Mouse (Mus musculus): ENCODE measurements around the gene Astn2. TPM values are rescaled to one million over a fixed set of nuclear protein-coding genes. Genes with fewer than 3 reads are reported as not detected.

Gene Astn2
- polyA plus RNA-seq, 1 experiment from 2014 or later: 0.52 TPM

GRCm38 (mm10) chr4:66158714-66159113 lies 245.7 kb downstream of the Astn2 start:
- no peak for ATAC-seq (replicated peaks; ENCODE audit: insufficient number of reproducible peaks, insufficient read depth, low FRiP score, low read depth)
- H3K9ac ChIP-seq: no peak overlapping the region
- H3K4me1 ChIP-seq (replicated peaks): no peaks in the 10 kb centered on the region
- H3K4me2 ChIP-seq: no peak overlapping the region
- WGBS: 76% methylated on average over 3 of the region's 3 CpGs
- no peaks in the 10 kb centered on the region for H3K27me3 ChIP-seq
- H3K4me3 ChIP-seq: no peak overlapping the region
- no peak overlapping the region for H3K27ac ChIP-seq
- no peaks in the 10 kb centered on the region for H3K9me3 ChIP-seq (replicated peaks)
- H3K36me3 ChIP-seq: no peaks in the 10 kb centered on the region

GRCm38 (mm10) chr4:66157439-66158113 lies 246.8 kb downstream of the Astn2 start:
- H3K9ac ChIP-seq: no peak overlapping the region
- no peaks in the 10 kb centered on the region for H3K9me3 ChIP-seq (replicated peaks)
- no peaks in the 10 kb centered on the region for H3K36me3 ChIP-seq
- peak overlapping the region; percentile 66 for H3K27ac ChIP-seq
- ATAC-seq (replicated peaks; ENCODE audit: insufficient number of reproducible peaks, insufficient read depth, low FRiP score, low read depth): no peak
- no peak overlapping the region for H3K4me2 ChIP-seq
- WGBS: 35% methylated on average over 3 of the region's 3 CpGs
- H3K4me1 ChIP-seq (replicated peaks): no peaks in the 10 kb centered on the region
- no peak overlapping the region for H3K4me3 ChIP-seq
- no peaks in the 10 kb centered on the region for H3K27me3 ChIP-seq

GRCm38 (mm10) chr4:66146546-66146945 lies 257.9 kb downstream of the Astn2 start:
- H3K4me1 ChIP-seq (replicated peaks): no peaks in the 10 kb centered on the region
- no peak overlapping the region for H3K4me3 ChIP-seq
- H3K27me3 ChIP-seq: no peaks in the 10 kb centered on the region
- no peak overlapping the region for H3K27ac ChIP-seq
- H3K9ac ChIP-seq: no peak overlapping the region
- no peaks in the 10 kb centered on the region for H3K9me3 ChIP-seq (replicated peaks)
- no peak overlapping the region for H3K4me2 ChIP-seq
- 88% methylated on average over 5 of the region's 5 CpGs for WGBS
- H3K36me3 ChIP-seq: no peaks in the 10 kb centered on the region
- ATAC-seq (replicated peaks; ENCODE audit: insufficient number of reproducible peaks, insufficient read depth, low FRiP score, low read depth): no peak

GRCm38 (mm10) chr4:66126181-66126580 lies 278.2 kb downstream of the Astn2 start:
- ATAC-seq (replicated peaks; ENCODE audit: insufficient number of reproducible peaks, insufficient read depth, low FRiP score, low read depth): no peak
- Histone ChIP-seq H3K36me3 (no peaks in the 10 kb centered on the region), H3K4me2 (no peak overlapping the region), H3K4me3 (no peak overlapping the region), H3K27ac (no peak overlapping the region), H3K4me1 (replicated peaks) (no peaks in the 10 kb centered on the region), H3K9me3 (replicated peaks) (no peaks in the 10 kb centered on the region), H3K9ac (no peak overlapping the region), H3K27me3 (no peaks in the 10 kb centered on the region)
- WGBS: 83% methylated on average over 3 of the region's 3 CpGs

- H3K27ac ChIP-seq: no peak overlapping the region
- H3K27me3 ChIP-seq: no peaks in the 10 kb centered on the region
- H3K9ac ChIP-seq: no peak overlapping the region
- H3K4me2 ChIP-seq: no peak overlapping the region
- H3K36me3 ChIP-seq: no peaks in the 10 kb centered on the region
- H3K9me3 ChIP-seq (replicated peaks): no peaks in the 10 kb centered on the region
- WGBS: 82% methylated on average over 7 of the region's 7 CpGs
- H3K4me3 ChIP-seq: no peak overlapping the region
- H3K4me1 ChIP-seq (replicated peaks): no peaks in the 10 kb centered on the region
- no peak for ATAC-seq (replicated peaks; ENCODE audit: insufficient number of reproducible peaks, insufficient read depth, low FRiP score, low read depth)
These were observed 281.5 kb downstream of the Astn2 start for GRCm38 (mm10) chr4:66122766-66123358.

- H3K4me3 ChIP-seq: no peak overlapping the region
- WGBS: 75% methylated on average over 2 of the region's 2 CpGs
- no peak for ATAC-seq (replicated peaks; ENCODE audit: insufficient number of reproducible peaks, insufficient read depth, low FRiP score, low read depth)
- no peak overlapping the region for H3K27ac ChIP-seq
- no peaks in the 10 kb centered on the region for H3K4me1 ChIP-seq (replicated peaks)
- no peaks in the 10 kb centered on the region for H3K36me3 ChIP-seq
- no peaks in the 10 kb centered on the region for H3K27me3 ChIP-seq
- no peaks in the 10 kb centered on the region for H3K9me3 ChIP-seq (replicated peaks)
- no peak overlapping the region for H3K4me2 ChIP-seq
- H3K9ac ChIP-seq: no peak overlapping the region
These were observed 290.2 kb downstream of the Astn2 start for GRCm38 (mm10) chr4:66114243-66114642.

GRCm38 (mm10) chr4:66102037-66102436 lies 302.4 kb downstream of the Astn2 start:
- Histone ChIP-seq H3K9me3 (replicated peaks) (no peaks in the 10 kb centered on the region), H3K4me3 (no peak overlapping the region), H3K36me3 (no peaks in the 10 kb centered on the region), H3K4me1 (replicated peaks) (peaks cover 3% of the 10 kb centered on the region; the same call in 1 of the 2 replicates), H3K4me2 (no peak overlapping the region), H3K27ac (no peak overlapping the region), H3K9ac (no peak overlapping the region), H3K27me3 (no peaks in the 10 kb centered on the region)
- no peak for ATAC-seq (replicated peaks; ENCODE audit: insufficient number of reproducible peaks, insufficient read depth, low FRiP score, low read depth)
- WGBS: 78% methylated on average over 5 of the region's 5 CpGs

GRCm38 (mm10) chr4:66097629-66098028 lies 306.8 kb downstream of the Astn2 start:
- H3K36me3 ChIP-seq: no peaks in the 10 kb centered on the region
- no peaks in the 10 kb centered on the region for H3K9me3 ChIP-seq (replicated peaks)
- peak overlapping the region; percentile 53 for H3K27ac ChIP-seq
- H3K4me1 ChIP-seq (replicated peaks): peaks cover 3% of the 10 kb centered on the region; the same call in 1 of the 2 replicates
- 51% methylated on average over 1 of the region's 1 CpGs for WGBS
- ATAC-seq (replicated peaks; ENCODE audit: insufficient number of reproducible peaks, insufficient read depth, low FRiP score, low read depth): peak; percentile 89
- H3K27me3 ChIP-seq: no peaks in the 10 kb centered on the region
- no peak overlapping the region for H3K9ac ChIP-seq
- H3K4me3 ChIP-seq: no peak overlapping the region
- H3K4me2 ChIP-seq: no peak overlapping the region

- WGBS: 77% methylated on average over 2 of the region's 2 CpGs
- H3K27me3 ChIP-seq: no peaks in the 10 kb centered on the region
- H3K4me3 ChIP-seq: no peak overlapping the region
- no peak overlapping the region for H3K27ac ChIP-seq
- H3K36me3 ChIP-seq: no peaks in the 10 kb centered on the region
- no peaks in the 10 kb centered on the region for H3K9me3 ChIP-seq (replicated peaks)
- H3K9ac ChIP-seq: no peak overlapping the region
- H3K4me2 ChIP-seq: no peak overlapping the region
- no peak for ATAC-seq (replicated peaks; ENCODE audit: insufficient number of reproducible peaks, insufficient read depth, low FRiP score, low read depth)
- H3K4me1 ChIP-seq (replicated peaks): peaks cover 3% of the 10 kb centered on the region; the same call in 1 of the 2 replicates
These were observed 308.3 kb downstream of the Astn2 start for GRCm38 (mm10) chr4:66096104-66096503.

GRCm38 (mm10) chr4:66057161-66057560 lies 347.2 kb downstream of the Astn2 start:
- Histone ChIP-seq H3K36me3 (no peaks in the 10 kb centered on the region), H3K27me3 (no peaks in the 10 kb centered on the region), H3K4me2 (no peak overlapping the region), H3K9me3 (replicated peaks) (no peaks in the 10 kb centered on the region), H3K27ac (no peak overlapping the region), H3K9ac (no peak overlapping the region), H3K4me3 (no peak overlapping the region), H3K4me1 (replicated peaks) (peaks cover 5% of the 10 kb centered on the region)
- ATAC-seq (replicated peaks; ENCODE audit: insufficient number of reproducible peaks, insufficient read depth, low FRiP score, low read depth): no peak

GRCm38 (mm10) chr4:66055690-66056089 lies 348.7 kb downstream of the Astn2 start:
- no peaks in the 10 kb centered on the region for H3K36me3 ChIP-seq
- no peaks in the 10 kb centered on the region for H3K9me3 ChIP-seq (replicated peaks)
- no peak for ATAC-seq (replicated peaks; ENCODE audit: insufficient number of reproducible peaks, insufficient read depth, low FRiP score, low read depth)
- H3K4me1 ChIP-seq (replicated peaks): peaks cover 5% of the 10 kb centered on the region
- 78% methylated on average over 4 of the region's 4 CpGs for WGBS
- H3K4me2 ChIP-seq: no peak overlapping the region
- no peak overlapping the region for H3K9ac ChIP-seq
- no peaks in the 10 kb centered on the region for H3K27me3 ChIP-seq
- H3K4me3 ChIP-seq: no peak overlapping the region
- H3K27ac ChIP-seq: no peak overlapping the region
